Mouse (Mus musculus) small intestine, adult 2 months (tissue): ENCODE data around the gene Ggt1. TPM values are rescaled to one million over a fixed set of nuclear protein-coding genes. Genes with fewer than 3 reads are reported as not detected.

ENCODE experiments used
- H3K27ac ChIP-seq: fragments of 200-500 bp; 2 replicates; pipeline ENCODE4 v1.5.1; 2012; ENCODE audit warnings: low read depth, low read length, control low read depth, inconsistent platforms; ENCODE audit not compliant: insufficient read depth
- H3K27me3 ChIP-seq: fragments of 200-500 bp; 2 replicates; pipeline ENCODE4 v1.6.1; 2012; ENCODE audit warnings: mild to moderate bottlenecking, moderate library complexity, low read length, inconsistent platforms; ENCODE audit not compliant: control insufficient read depth, insufficient read depth
- H3K36me3 ChIP-seq: fragments of 200-500 bp; 2 replicates; pipeline ENCODE4 v1.6.1; 2012; ENCODE audit warnings: mild to moderate bottlenecking, low read length, control low read depth, inconsistent platforms; ENCODE audit not compliant: control insufficient read depth, insufficient read depth
- H3K4me1 ChIP-seq: fragments of 200-500 bp; 2 replicates; pipeline ENCODE4 v1.6.1; 2012; ENCODE audit warnings: low read length, inconsistent platforms, mixed read lengths; ENCODE audit not compliant: control insufficient read depth, insufficient read depth, insufficient read length
- H3K4me3 ChIP-seq: fragments of 200-500 bp; 2 replicates; pipeline ENCODE4 v1.5.1; 2012; ENCODE audit warnings: low read depth, mild to moderate bottlenecking, control low read depth, inconsistent platforms, low read length, moderate library complexity
- CTCF ChIP-seq: fragments of 200-500 bp; IDR thresholded peaks from 2 replicates; pipeline ENCODE4 v1.5.1; 2012; ENCODE audit warnings: low read depth, mild to moderate bottlenecking, control low read depth, inconsistent platforms, low read length, moderate library complexity, mixed read lengths; ENCODE audit not compliant: insufficient replicate concordance, insufficient read length; ENCODE audit errors: extremely low read depth
- POLR2A ChIP-seq: fragments of 200-500 bp; IDR thresholded peaks from 2 replicates; pipeline ENCODE4 v1.6.1; 2012; ENCODE audit warnings: low read depth, mild to moderate bottlenecking, control low read depth, inconsistent platforms, low read length, moderate library complexity
- WGBS: fragments of 180-500 bp; shearing (Covaris S2); methylation state at CpG from one replicate; pipeline ENCODE4 v1.1.7; 2018; 5-methylcytosine and 5-hydroxymethylcytosine counted together
- polyA plus RNA-seq: library from polyadenylated mRNA; depleted of rRNA; stranded (reverse); fragments of >200 nt; gene quantifications from 2 replicates; pipeline ENCODE4 v1.2.3, GENCODE M21; 2012

Gene Ggt1
- polyA plus RNA-seq, 1 experiment, result 722 TPM

DNA sequence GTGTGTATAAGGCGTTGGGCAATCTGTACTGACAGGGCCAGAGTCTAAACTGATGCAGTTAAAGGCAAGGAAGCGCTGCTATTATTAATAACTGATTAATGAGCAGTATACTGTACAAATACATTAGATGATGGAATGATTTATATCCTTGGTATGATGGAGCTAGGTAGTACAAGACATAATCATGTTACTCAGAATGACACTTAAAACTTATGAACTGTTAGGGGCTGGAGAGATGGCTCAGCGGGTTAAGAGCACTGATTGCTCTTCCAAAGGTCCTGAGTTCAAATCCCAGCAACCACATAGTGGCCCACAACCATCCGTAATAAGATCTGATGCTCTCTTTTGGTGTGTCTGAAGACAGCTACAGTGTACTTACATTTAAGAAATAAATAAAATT lies 45.8 kb downstream of the Ggt1 start:
- Histone ChIP-seq H3K4me3 (no peak overlapping the region), H3K4me1 (peaks cover 5% of the 10 kb centered on the region; the same call in 1 of the 2 replicates), H3K36me3 (no peaks in the 10 kb centered on the region), H3K27me3 (no peaks in the 10 kb centered on the region), H3K27ac (no peak overlapping the region)
- 77% methylated on average over 4 of the region's 4 CpGs for WGBS
- TF ChIP-seq CTCF (no peak), POLR2A (no peak)

DNA sequence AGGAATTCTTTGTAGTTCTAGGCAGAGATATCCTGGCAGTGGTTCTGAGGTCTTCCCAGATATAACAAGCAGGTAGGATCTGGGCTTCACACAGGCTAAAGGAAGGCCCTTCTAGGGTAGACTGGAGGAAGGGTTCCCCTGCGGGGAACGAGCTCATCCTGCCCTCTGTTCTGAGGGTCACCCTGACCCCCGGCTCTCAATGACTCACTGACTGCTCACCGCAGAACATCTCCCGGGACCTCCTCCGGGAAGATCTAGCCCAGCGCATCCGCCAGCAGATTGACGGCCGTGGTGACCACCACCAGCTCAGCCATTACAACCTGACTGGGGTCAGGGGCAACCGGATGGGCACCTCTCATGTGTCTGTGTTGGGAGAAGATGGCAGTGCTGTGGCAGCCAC lies 47.6 kb downstream of the Ggt1 start:
- no peak overlapping the region for H3K4me3 ChIP-seq
- peaks cover 5% of the 10 kb centered on the region; the same call in 1 of the 2 replicates for H3K4me1 ChIP-seq
- H3K36me3 ChIP-seq, result no peaks in the 10 kb centered on the region
- TF ChIP-seq CTCF (no peak), POLR2A (no peak)
- no peak overlapping the region for H3K27ac ChIP-seq
- WGBS, result 90% methylated on average over 11 of the region's 11 CpGs
- no peaks in the 10 kb centered on the region for H3K27me3 ChIP-seq

DNA sequence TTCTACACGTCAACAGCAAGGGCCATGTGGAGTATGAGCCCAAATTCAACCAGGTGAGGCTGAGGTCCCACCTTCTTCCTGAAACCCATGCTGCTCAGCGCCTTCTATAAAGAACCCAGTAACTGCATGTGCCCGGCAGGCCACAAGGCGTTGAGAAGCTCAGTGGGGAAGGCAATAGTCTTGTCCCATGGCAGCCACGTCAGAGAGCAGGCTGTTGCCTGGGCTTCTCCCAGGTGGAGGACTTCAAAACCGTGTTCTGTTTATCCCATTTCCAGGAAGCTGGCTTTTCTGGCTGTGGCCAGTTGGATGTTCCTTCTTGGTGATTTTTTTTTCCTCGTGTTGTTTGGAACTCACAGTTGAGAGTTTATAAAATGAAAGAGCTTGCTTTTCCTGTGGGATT lies 49.1 kb downstream of the Ggt1 start:
- Histone ChIP-seq H3K4me1 (peaks cover 3% of the 10 kb centered on the region; the same call in 1 of the 2 replicates), H3K27me3 (no peaks in the 10 kb centered on the region), H3K27ac (peak overlapping the region; percentile 60), H3K36me3 (no peaks in the 10 kb centered on the region), H3K4me3 (no peak overlapping the region)
- no peak for TF ChIP-seq CTCF
- TF ChIP-seq POLR2A, result no peak
- whole genome bisulfite sequencing, result 56% methylated on average over 7 of the region's 7 CpGs

DNA sequence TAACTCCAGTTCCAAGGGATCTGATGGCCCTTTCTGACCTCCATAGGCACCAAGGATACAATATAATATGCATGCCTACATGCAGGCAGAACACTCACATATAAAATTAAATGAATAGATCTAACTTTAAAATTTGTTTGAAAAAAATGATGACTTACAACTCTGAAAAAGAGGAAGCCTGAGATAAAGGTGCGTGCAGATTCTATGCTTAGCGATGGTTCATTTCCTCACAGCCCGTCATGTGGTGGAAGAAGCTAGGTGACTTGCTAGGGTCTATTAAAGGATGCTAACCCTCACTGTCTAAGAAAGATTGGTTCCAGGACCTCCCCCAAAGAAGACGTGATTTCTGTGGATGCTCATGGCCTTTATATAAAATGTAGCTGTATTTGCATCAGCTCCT lies 54.6 kb downstream of the Ggt1 start:
- TF ChIP-seq CTCF (no peak), POLR2A (no peak)
- H3K4me1 ChIP-seq, result no peaks in the 10 kb centered on the region
- no peak overlapping the region for H3K27ac ChIP-seq
- WGBS, result 87% methylated on average over 4 of the region's 4 CpGs
- H3K36me3 ChIP-seq, result no peaks in the 10 kb centered on the region
- H3K4me3 ChIP-seq, result no peak overlapping the region
- no peaks in the 10 kb centered on the region; the same call in 1 of the 2 replicates for H3K27me3 ChIP-seq

DNA sequence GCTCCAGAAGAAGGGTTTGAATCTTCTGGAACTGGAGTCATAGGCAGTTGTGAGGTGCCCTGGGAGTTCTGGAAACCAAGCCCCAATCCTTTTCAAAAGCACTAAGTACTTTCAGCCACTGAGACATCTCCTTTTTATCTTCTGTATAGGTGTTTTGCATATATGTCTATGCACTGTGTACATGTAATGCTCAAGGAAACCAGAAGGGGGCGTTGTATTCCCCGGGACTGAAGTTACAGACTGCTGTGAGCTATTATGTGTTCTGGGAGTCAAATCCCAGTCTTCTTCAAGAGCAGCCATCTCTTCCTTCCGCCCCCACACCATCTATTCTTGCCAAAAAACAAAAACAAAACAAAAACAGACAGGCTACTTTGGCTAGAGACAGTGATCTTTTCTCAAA lies 59.4 kb downstream of the Ggt1 start:
- TF ChIP-seq CTCF, result no peak
- no peak for TF ChIP-seq POLR2A
- H3K36me3 ChIP-seq, result no peaks in the 10 kb centered on the region
- 43% methylated on average over 3 of the region's 3 CpGs for WGBS
- no peaks in the 10 kb centered on the region; the same call in 1 of the 2 replicates for H3K27me3 ChIP-seq
- no peak overlapping the region for H3K4me3 ChIP-seq
- H3K27ac ChIP-seq, result no peak overlapping the region
- no peaks in the 10 kb centered on the region for H3K4me1 ChIP-seq

DNA sequence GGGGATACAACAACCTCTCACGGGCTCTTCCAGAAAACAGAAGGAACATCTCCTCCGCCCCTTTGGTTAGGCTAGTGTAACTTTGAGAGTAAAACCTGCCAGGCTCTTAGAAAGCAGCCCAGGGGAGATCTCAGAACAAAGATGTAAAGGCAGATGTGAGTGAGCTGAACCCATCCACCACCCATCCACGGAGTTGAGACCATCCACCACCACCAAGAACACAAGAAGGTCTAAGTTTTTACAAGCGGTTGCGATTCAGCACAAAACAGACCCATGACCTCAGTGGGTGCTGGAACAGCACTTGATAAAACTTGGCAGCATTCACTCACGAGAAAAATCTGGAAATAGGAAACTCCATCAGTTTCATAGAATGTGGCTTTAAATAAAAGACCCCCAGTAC lies 64.5 kb downstream of the Ggt1 start:
- Histone ChIP-seq H3K27me3 (no peaks in the 10 kb centered on the region), H3K36me3 (no peaks in the 10 kb centered on the region), H3K4me1 (no peaks in the 10 kb centered on the region), H3K4me3 (no peak overlapping the region), H3K27ac (no peak overlapping the region)
- no peak for TF ChIP-seq POLR2A
- no peak for TF ChIP-seq CTCF
- WGBS, result 38% methylated on average over 6 of the region's 6 CpGs

DNA sequence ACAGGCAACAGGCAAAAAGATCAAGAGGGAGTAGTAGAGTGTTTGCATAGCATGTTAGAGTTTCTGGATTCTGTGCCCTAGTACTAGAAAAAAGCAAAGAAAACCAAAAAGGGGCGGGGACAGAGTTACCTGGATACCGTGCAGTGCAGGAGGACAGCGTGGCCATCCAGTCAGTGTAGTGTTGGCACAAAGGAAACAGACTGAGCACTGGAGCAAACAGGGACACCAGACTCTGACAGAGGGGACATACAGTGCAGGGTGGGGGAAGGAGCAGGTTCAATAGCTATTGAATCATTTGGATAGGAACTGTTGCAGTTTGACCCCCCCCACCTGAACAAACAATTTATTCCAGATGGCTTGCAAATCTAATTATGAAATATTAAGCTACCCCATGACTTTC lies 65.6 kb downstream of the Ggt1 start:
- Histone ChIP-seq H3K4me1 (no peaks in the 10 kb centered on the region), H3K4me3 (no peak overlapping the region), H3K27ac (no peak overlapping the region), H3K27me3 (no peaks in the 10 kb centered on the region), H3K36me3 (no peaks in the 10 kb centered on the region)
- no peak for TF ChIP-seq POLR2A
- TF ChIP-seq CTCF, result no peak
- WGBS, result 28% methylated on average over 3 of the region's 3 CpGs

DNA sequence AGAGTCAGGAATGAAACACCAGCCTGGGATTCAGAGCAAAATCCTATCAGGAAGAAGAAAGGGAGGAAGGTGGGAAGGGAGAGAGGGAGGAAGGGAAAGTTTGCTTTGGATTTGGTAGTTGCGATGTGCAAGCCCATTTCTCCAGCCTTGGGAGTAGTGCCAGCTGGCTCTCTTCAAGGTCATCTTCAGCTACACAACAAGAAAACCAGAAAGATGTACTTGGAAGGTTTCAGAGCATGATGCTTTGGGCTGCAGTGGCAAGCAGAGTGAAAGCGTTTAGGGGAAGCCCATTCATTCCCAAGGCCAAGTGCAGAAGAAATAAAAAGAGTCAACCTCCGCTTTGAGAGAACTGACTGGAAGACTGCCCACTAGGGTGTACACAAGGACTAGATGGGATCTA lies 66.1 kb downstream of the Ggt1 start:
- H3K36me3 ChIP-seq, result no peaks in the 10 kb centered on the region
- TF ChIP-seq CTCF, result no peak
- TF ChIP-seq POLR2A, result no peak
- no peaks in the 10 kb centered on the region for H3K27me3 ChIP-seq
- H3K4me3 ChIP-seq, result no peak overlapping the region
- 63% methylated on average over 3 of the region's 3 CpGs for WGBS
- no peaks in the 10 kb centered on the region for H3K4me1 ChIP-seq
- H3K27ac ChIP-seq, result no peak overlapping the region

DNA sequence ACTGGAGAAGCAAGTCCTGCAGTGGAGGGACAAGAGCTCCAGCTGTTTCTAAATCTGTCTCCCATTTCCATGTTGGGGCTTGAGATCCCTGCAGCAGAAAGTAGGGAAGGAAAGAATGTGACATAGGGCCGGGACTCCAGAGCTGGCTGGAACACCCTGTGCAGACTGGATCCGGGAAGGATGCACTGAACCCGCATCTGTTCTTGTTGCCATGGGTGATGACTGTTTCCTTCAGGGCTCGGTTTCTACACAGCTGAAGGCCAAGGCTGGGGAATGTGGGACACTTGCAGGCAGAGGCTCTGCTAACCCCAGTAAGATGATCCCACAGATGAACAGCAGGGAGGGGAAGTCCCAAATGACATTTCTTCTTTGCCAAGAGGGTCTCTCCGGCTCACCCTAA lies 71.2 kb downstream of the Ggt1 start:
- H3K27ac ChIP-seq, result peak overlapping the region; percentile 52; the same call in 1 of the 2 replicates

More for the DNA sequence above, 71.2 kb downstream of the Ggt1 start:
- TF ChIP-seq POLR2A (no peak), CTCF (no peak)
- H3K4me1 ChIP-seq, result no peaks in the 10 kb centered on the region
- 41% methylated on average over 5 of the region's 5 CpGs for WGBS
- H3K4me3 ChIP-seq, result no peak overlapping the region
- no peaks in the 10 kb centered on the region for H3K36me3 ChIP-seq
- H3K27me3 ChIP-seq, result no peaks in the 10 kb centered on the region; the same call in 1 of the 2 replicates
